In genomic region chr4:101009092-101009491, GRCm38 (mm10) we compare ENCODE assay signal across 46 mouse cellular contexts. TPM values are rescaled to one million over a fixed set of nuclear protein-coding genes. Genes with fewer than 3 reads are reported as not detected.
"Had no signal": no experiment of that assay in that cellular context is flagged by ENCODE, and none has a peak within 500 bp of the region (broad histone marks: within the 10 kb centered on the region; RNA-seq: fewer than 3 reads in every experiment).

No protein-coding gene starts in this region.

- H3K27ac ChIP-seq: left cerebral cortex, adult 2 months; limb, embryonic 10.5 days; limb, embryonic 12.5 days; limb, embryonic 13.5 days; limb, embryonic 15.5 days; liver, embryonic 12.5 days; liver, embryonic 13.5 days; liver, embryonic 14.5 days; liver, embryonic 15.5 days; lung, embryonic 15.5 days; macrophage; neural tube, embryonic 12.5 days; neural tube, embryonic 13.5 days had no signal

- H3K27me3 ChIP-seq: limb, embryonic 12.5 days; limb, embryonic 13.5 days; limb, embryonic 15.5 days; liver, embryonic 12.5 days; liver, embryonic 13.5 days; liver, embryonic 15.5 days; lung, embryonic 15.5 days; megakaryocyte, embryonic 14.5 days; midbrain, embryonic 12.5 days; midbrain, embryonic 13.5 days; neural tube, embryonic 12.5 days; neural tube, embryonic 13.5 days had no signal

- ATAC-seq: liver, embryonic 12.5 days; liver, postnatal 0 days; lung, postnatal 0 days had no signal

- H3K9me3 ChIP-seq: limb, embryonic 10.5 days; limb, embryonic 12.5 days; limb, embryonic 15.5 days; liver, embryonic 12.5 days; liver, embryonic 13.5 days; liver, embryonic 15.5 days; lung, embryonic 15.5 days; megakaryocyte, embryonic 14.5 days; midbrain, embryonic 13.5 days; neural tube, embryonic 12.5 days; neural tube, embryonic 13.5 days had no signal

- H3K4me2 ChIP-seq: limb, embryonic 12.5 days; limb, embryonic 13.5 days; limb, embryonic 15.5 days; liver, embryonic 11.5 days; liver, embryonic 12.5 days; liver, embryonic 13.5 days; liver, embryonic 15.5 days; lung, embryonic 14.5 days; lung, embryonic 15.5 days; midbrain, embryonic 12.5 days; midbrain, embryonic 13.5 days; neural tube, embryonic 12.5 days; neural tube, embryonic 13.5 days had no signal

- H3K4me1 ChIP-seq: limb, embryonic 10.5 days; limb, embryonic 12.5 days; limb, embryonic 13.5 days; limb, embryonic 15.5 days; liver, embryonic 12.5 days; liver, embryonic 13.5 days; liver, embryonic 15.5 days; lung, embryonic 15.5 days; megakaryocyte, embryonic 14.5 days; neural tube, embryonic 12.5 days; neural tube, embryonic 13.5 days had no signal

- H3K36me3 ChIP-seq: liver, embryonic 13.5 days; liver, embryonic 15.5 days; lung, embryonic 15.5 days; neural tube, embryonic 13.5 days had no signal

- DNase-seq: left cerebral cortex, postnatal 4 days; liver; liver, embryonic 13.5 days; liver, postnatal 0 days; lung, adult 18-20 months; lung, adult 2 months; lung, embryonic 14.5 days; lung, postnatal 10 days; lung, postnatal 14 days; lung, postnatal 36 days; lung, postnatal 4 days; midbrain, embryonic 14.5 days had no signal

- H3K4me3 ChIP-seq: left cerebral cortex, adult 2 months; limb, embryonic 10.5 days; limb, embryonic 12.5 days; limb, embryonic 13.5 days; limb, embryonic 15.5 days; liver, embryonic 12.5 days; liver, embryonic 13.5 days; liver, embryonic 15.5 days; lung, embryonic 15.5 days; megakaryocyte, embryonic 14.5 days; midbrain, embryonic 12.5 days; midbrain, embryonic 13.5 days; myocyte; neural tube, embryonic 12.5 days; neural tube, embryonic 13.5 days had no signal

- H3K9ac ChIP-seq: limb, embryonic 12.5 days; limb, embryonic 13.5 days; limb, embryonic 15.5 days; liver, embryonic 12.5 days; liver, embryonic 13.5 days; liver, embryonic 14.5 days; liver, embryonic 15.5 days; liver, postnatal 0 days; lung, embryonic 14.5 days; lung, embryonic 15.5 days; midbrain, embryonic 12.5 days; midbrain, embryonic 13.5 days; neural tube, embryonic 12.5 days; neural tube, embryonic 13.5 days had no signal

RNA-seq across cellular contexts. Expression of gene Gm10577, which starts 11.4 kb away (rescaled TPM):
- total RNA-seq: left cerebral cortex, adult 2 months; left cerebral cortex, adult 8-10 months; left cerebral cortex, postnatal 10 days; left cerebral cortex, postnatal 14 days; left cerebral cortex, postnatal 25 days; left cerebral cortex, postnatal 36 days; left cerebral cortex, postnatal 4 days; liver, adult 2 months; megakaryocyte progenitor cell, adult 5-6 weeks; megakaryocyte, adult 5-6 weeks; megakaryocyte-erythroid progenitor cell, adult 5-6 weeks; monocyte, adult 5-6 weeks had no signal
- polyA plus RNA-seq: limb, embryonic 10.5 days; limb, embryonic 11.5 days; limb, embryonic 12.5 days; limb, embryonic 13.5 days; limb, embryonic 14.5 days; limb, embryonic 15.5 days; liver, adult 2 months; liver, embryonic 11.5 days; liver, embryonic 12.5 days; liver, embryonic 13.5 days; liver, embryonic 14.5 days; liver, embryonic 15.5 days; liver, embryonic 16.5 days; liver, postnatal 0 days; lung, adult 2 months; lung, embryonic 14.5 days; lung, embryonic 15.5 days; lung, embryonic 16.5 days; lung, postnatal 0 days; macrophage; midbrain, embryonic 12.5 days; midbrain, embryonic 13.5 days; midbrain, embryonic 14.5 days; midbrain, embryonic 16.5 days; myocyte; neural tube, embryonic 11.5 days; neural tube, embryonic 12.5 days; neural tube, embryonic 13.5 days had no signal

RNA-seq across cellular contexts. Expression of gene Raver2, which starts 59.7 kb away (rescaled TPM):
- total RNA-seq: megakaryocyte-erythroid progenitor cell, adult 5-6 weeks had no signal
- polyA plus RNA-seq: macrophage had no signal
